In the genomic region with DNA sequence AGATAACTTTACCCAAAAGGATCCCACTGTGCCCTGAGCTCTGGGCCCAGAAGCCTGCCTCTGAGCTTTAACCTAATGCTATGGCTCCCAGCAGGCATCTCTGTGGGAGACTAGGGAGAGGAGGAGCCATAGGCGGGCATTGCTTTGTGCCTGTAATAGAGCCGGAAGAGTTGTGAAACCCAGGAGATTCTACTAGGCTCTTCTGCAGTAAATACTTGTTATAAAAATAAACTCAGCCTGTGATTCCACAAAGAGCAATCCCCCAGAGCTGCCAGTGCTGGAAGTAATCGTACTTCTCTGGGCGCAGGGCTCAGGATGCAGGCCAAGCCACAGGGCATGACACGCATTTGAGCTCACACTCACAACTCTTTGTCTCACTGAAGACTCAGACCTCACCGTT, we compare ENCODE assay signal across 8 mouse cellular contexts.
A peak's percentile ranks its signal among the peaks of the same experiment; 100 is the strongest.
DNase-seq lines count a peak whose midpoint lies in the region; ATAC-seq lines count a peak whose summit lies in the region.

No protein-coding gene starts in this region.

- intact Hi-C loops in left cerebral cortex, postnatal 36 days (cut with DNase I): loop anchor here (5.0 kb wide), 1 partner anchor 122 kb away; no protein-coding TSS in a partner anchor

- no peaks in the 10 kb centered on the region for H3K27me3 ChIP-seq in heart, embryonic 10.5 days (ENCODE audit: insufficient read depth, poor library complexity, severe bottlenecking)
- H3K27me3 ChIP-seq in embryonic facial prominence, embryonic 13.5 days: no peaks in the 10 kb centered on the region
- H3K27me3 ChIP-seq in hindbrain, embryonic 13.5 days: no peaks in the 10 kb centered on the region

- no peaks in the 10 kb centered on the region for H3K9me3 ChIP-seq in heart, embryonic 10.5 days
- H3K9me3 ChIP-seq in embryonic facial prominence, embryonic 13.5 days: no peaks in the 10 kb centered on the region
- H3K9me3 ChIP-seq in hindbrain, embryonic 13.5 days: no peaks in the 10 kb centered on the region

- 47% methylated on average over 6 of the region's 6 CpGs for WGBS in heart, embryonic 10.5 days
- WGBS in embryonic facial prominence, embryonic 13.5 days: 21% methylated on average over 6 of the region's 6 CpGs
- 25% methylated on average over 6 of the region's 6 CpGs for WGBS in hindbrain, embryonic 13.5 days

- no peak overlapping the region for H3K4me3 ChIP-seq in heart, embryonic 10.5 days
- no peak overlapping the region for H3K4me3 ChIP-seq in embryonic facial prominence, embryonic 13.5 days
- H3K4me3 ChIP-seq in hindbrain, embryonic 13.5 days: no peak overlapping the region

- H3K9ac ChIP-seq in embryonic facial prominence, embryonic 13.5 days: no peak overlapping the region
- 0 out of 2 replicates have a peak overlapping the region, but pooled peaks have one; percentile 24 for H3K9ac ChIP-seq in hindbrain, embryonic 13.5 days

- no peaks in the 10 kb centered on the region for H3K36me3 ChIP-seq in heart, embryonic 10.5 days
- no peaks in the 10 kb centered on the region for H3K36me3 ChIP-seq in embryonic facial prominence, embryonic 13.5 days
- no peaks in the 10 kb centered on the region for H3K36me3 ChIP-seq in hindbrain, embryonic 13.5 days

- no peak for DNase-seq in heart, embryonic 10.5 days (ENCODE audit: low spot score)
- no peak for DNase-seq in heart, adult 11 months
- peak; percentile 68 for DNase-seq in 3134 (ENCODE audit: extremely low read depth, insufficient read length, low spot score)
- no peak for DNase-seq in left cerebral cortex, postnatal 36 days (ENCODE audit: low spot score in 2 of 2)
- no peak for DNase-seq in cerebellum, postnatal 4 days (ENCODE audit: low spot score in 2 of 2)

- peaks cover 41% of the 10 kb centered on the region for H3K4me1 ChIP-seq in heart, embryonic 10.5 days
- H3K4me1 ChIP-seq in embryonic facial prominence, embryonic 13.5 days: peaks cover 49% of the 10 kb centered on the region
- H3K4me1 ChIP-seq in hindbrain, embryonic 13.5 days (replicated peaks): peaks cover 45% of the 10 kb centered on the region

- no peak overlapping the region for H3K4me2 ChIP-seq in embryonic facial prominence, embryonic 13.5 days
- no peak overlapping the region for H3K4me2 ChIP-seq in hindbrain, embryonic 13.5 days

- H3K27ac ChIP-seq in heart, embryonic 10.5 days: peak overlapping the region; percentile 42
- H3K27ac ChIP-seq in embryonic facial prominence, embryonic 13.5 days: peak overlapping the region; percentile 71
- H3K27ac ChIP-seq in hindbrain, embryonic 13.5 days: peak overlapping the region; percentile 50

- ATAC-seq in embryonic facial prominence, embryonic 13.5 days (ENCODE audit: insufficient number of reproducible peaks, insufficient read depth, low FRiP score, low TSS enrichment, low read depth): no peak
- no peak for ATAC-seq in hindbrain, embryonic 13.5 days (ENCODE audit: low FRiP score)
- ATAC-seq in megakaryocyte-erythroid progenitor cell, adult 5-6 weeks (replicated peaks; ENCODE audit: low FRiP score, low TSS enrichment, poor library complexity, severe bottlenecking): no peak
